ENCODE assay signal across 18 mouse cellular contexts in genomic region chr7:34444263-34444662, GRCm38 (mm10). TPM values are rescaled to one million over a fixed set of nuclear protein-coding genes. Genes with fewer than 3 reads are reported as not detected.
DNase-seq lines count a peak whose midpoint lies in the region; ATAC-seq lines count a peak whose summit lies in the region.
"Had no signal": no experiment of that assay in that cellular context is flagged by ENCODE, and none has a peak within 500 bp of the region (broad histone marks: within the 10 kb centered on the region; RNA-seq: fewer than 3 reads in every experiment).

No protein-coding gene starts in this region.

- no peak overlapping the region for H3K27ac ChIP-seq in hindbrain, embryonic 13.5 days
- H3K27ac ChIP-seq in hindbrain, embryonic 12.5 days: no peak overlapping the region
- H3K27ac ChIP-seq in midbrain, embryonic 12.5 days (replicated peaks): no peak overlapping the region
- H3K27ac ChIP-seq: forebrain, embryonic 10.5 days; macrophage had no signal

- H3K4me1 ChIP-seq in hindbrain, embryonic 13.5 days (replicated peaks): 0 out of 2 replicates have a peak, but pooled peaks cover 2% of the 10 kb centered on the region
- H3K4me1 ChIP-seq in hindbrain, embryonic 12.5 days: no peaks in the 10 kb centered on the region
- 0 out of 2 replicates have a peak, but pooled peaks cover 2% of the 10 kb centered on the region for H3K4me1 ChIP-seq in midbrain, embryonic 12.5 days
- H3K4me1 ChIP-seq: forebrain, embryonic 10.5 days had no signal

- DNase-seq in right cerebral cortex, postnatal 4 days: peak; percentile 8
- no peak for DNase-seq in right cerebral cortex, postnatal 36 days (ENCODE audit: low spot score in 2 of 2)
- no peak for DNase-seq in thymus, postnatal 0 days (ENCODE audit: low spot score)
- DNase-seq in heart, adult 8-10 months (ENCODE audit: low spot score): no peak
- DNase-seq in gastrocnemius, adult 8-10 months (ENCODE audit: low spot score in 2 of 2): no peak
- DNase-seq: adrenal gland, adult 2 months; B cell, adult 2 months; cerebellum, adult 8-10 months; heart, adult 11 months; kidney, postnatal 25 days; liver; lung, adult 18-20 months; thymus, postnatal 4 days had no signal

- no peak overlapping the region for H3K9ac ChIP-seq in hindbrain, embryonic 13.5 days
- H3K9ac ChIP-seq in hindbrain, embryonic 12.5 days: no peak overlapping the region
- no peak overlapping the region for H3K9ac ChIP-seq in midbrain, embryonic 12.5 days (replicated peaks)

- 50% methylated on average over 17 of the region's 17 CpGs for WGBS in hindbrain, embryonic 13.5 days
- WGBS in hindbrain, embryonic 12.5 days: 46% methylated on average over 17 of the region's 17 CpGs
- 29% methylated on average over 17 of the region's 17 CpGs for WGBS in midbrain, embryonic 12.5 days

- H3K36me3 ChIP-seq in hindbrain, embryonic 13.5 days: no peaks in the 10 kb centered on the region
- H3K36me3 ChIP-seq in hindbrain, embryonic 12.5 days: no peaks in the 10 kb centered on the region
- H3K36me3 ChIP-seq in midbrain, embryonic 12.5 days: no peaks in the 10 kb centered on the region
- H3K36me3 ChIP-seq: forebrain, embryonic 10.5 days had no signal

- 0 out of 2 replicates have a peak, but pooled peaks cover 3% of the 10 kb centered on the region for H3K27me3 ChIP-seq in hindbrain, embryonic 13.5 days
- no peaks in the 10 kb centered on the region for H3K27me3 ChIP-seq in hindbrain, embryonic 12.5 days
- H3K27me3 ChIP-seq in midbrain, embryonic 12.5 days: no peaks in the 10 kb centered on the region; the same call in 1 of the 2 replicates

- H3K4me3 ChIP-seq in hindbrain, embryonic 13.5 days: no peak overlapping the region
- H3K4me3 ChIP-seq in hindbrain, embryonic 12.5 days: no peak overlapping the region
- H3K4me3 ChIP-seq in midbrain, embryonic 12.5 days: no peak overlapping the region
- H3K4me3 ChIP-seq: forebrain, embryonic 10.5 days had no signal

- peak overlapping the region; percentile 17; the same call in 1 of the 2 replicates for H3K4me2 ChIP-seq in hindbrain, embryonic 13.5 days
- no peak overlapping the region for H3K4me2 ChIP-seq in hindbrain, embryonic 12.5 days (replicated peaks)
- no peak overlapping the region for H3K4me2 ChIP-seq in midbrain, embryonic 12.5 days (replicated peaks)

- no peak for ATAC-seq in hindbrain, embryonic 13.5 days (ENCODE audit: low FRiP score)
- ATAC-seq in hindbrain, embryonic 12.5 days (ENCODE audit: low FRiP score): no peak
- 0 out of 2 replicates have a peak, but pooled peaks have one; percentile 49 for ATAC-seq in midbrain, embryonic 12.5 days (ENCODE audit: low FRiP score, low read depth)

- no peaks in the 10 kb centered on the region for H3K9me3 ChIP-seq in hindbrain, embryonic 13.5 days
- no peaks in the 10 kb centered on the region for H3K9me3 ChIP-seq in hindbrain, embryonic 12.5 days (replicated peaks)
- no peaks in the 10 kb centered on the region for H3K9me3 ChIP-seq in midbrain, embryonic 12.5 days
- H3K9me3 ChIP-seq: forebrain, embryonic 10.5 days had no signal

RNA-seq across cellular contexts. Expression of gene Lsm14a, which starts 51.1 kb away (rescaled TPM):
- 67.3 and 68.1 TPM in 2 replicates for polyA plus RNA-seq in hindbrain, embryonic 13.5 days (2015; fragmentation: Nextera tagmentation; extraction: Ambion mirVana)
- polyA plus RNA-seq in hindbrain, embryonic 12.5 days (2016; fragmentation: Nextera tagmentation; extraction: Ambion mirVana): 91.6 and 94.8 TPM in 2 replicates
- 117 and 120 TPM in 2 replicates for polyA plus RNA-seq in midbrain, embryonic 12.5 days (2016; fragmentation: Nextera tagmentation; extraction: Ambion mirVana)
- polyA plus RNA-seq in thymus, postnatal 0 days (2015; fragmentation: Nextera tagmentation; extraction: Ambion mirVana): 93.7 and 109 TPM in 2 replicates
- 10 to 100 TPM; 82.0 to 92.4 (median 85.0) TPM for total RNA-seq in heart, adult 8-10 months (2022)
- total RNA-seq in gastrocnemius, adult 8-10 months (2022): 100 to 1,000 TPM in 2 of 4 experiments, 10 to 100 TPM in 2; 90.2 to 111 (median 99.9) TPM
